Mouse (Mus musculus) Patski (cell line): ENCODE results near the gene Dnm2. TPM values are rescaled to one million over a fixed set of nuclear protein-coding genes. Genes with fewer than 3 reads are reported as not detected.
A peak's percentile ranks its signal among the peaks of the same experiment; 100 is the strongest.

Source experiments
- ATAC-seq: fragments of 100-300 bp; one replicate; pipeline ENCODE4 v1.8.0; 2021
- CTCF ChIA-PET: fragments of 350-600 bp; sonication (Branson Sonifier 250); formaldehyde crosslinking; loops from one replicate; lab custom pipeline; 2022; ENCODE audit warnings: inconsistent platforms; lab: Charles Lee
- POLR2A ChIA-PET: fragments of 350-600 bp; sonication (Branson Sonifier 250); formaldehyde crosslinking; loops from one replicate; lab custom pipeline; 2022; ENCODE audit warnings: antibody characterized with exemption, inconsistent platforms; lab: Charles Lee
- DNase-seq: peaks from one replicate; pipeline ENCODE4 v3.0.0-alpha.2; 2011; ENCODE audit warnings: low read depth, low spot score
- H3K27me3 ChIP-seq: fragments of 371-371 bp; one replicate; pipeline ENCODE4 v1.5.1; 2021
- CTCF ChIP-seq: fragments of 100-300 bp; IDR thresholded peaks from one replicate; pipeline ENCODE4 v1.5.1; 2021
- in situ Hi-C: fragments of 300-500 bp; cut with MboI; formaldehyde crosslinking; loops from 3 replicates; pipeline ENCODE4 v1.11.1; 2018; ENCODE audit warnings: low pct_unique_long_range_greater_than_20kb, mixed read lengths
- polyA plus RNA-seq: library from polyadenylated mRNA; unstranded; gene quantifications from one replicate; pipeline ENCODE4 v1.2.3, GENCODE M21; 2021

Gene Dnm2
- polyA plus RNA-seq, 1 experiment from 2014 or later, result 75.2 TPM

- ATAC-seq (no peak), DNase-seq (no peak)
- no peaks in the 10 kb centered on the region for H3K27me3 ChIP-seq
- CTCF ChIA-PET, result no interaction called here
- in situ Hi-C loops, result loop anchor here (5.0 kb wide), 1 partner anchor 93 kb away; the partner anchor contains the start of gene Ap1m2
- TF ChIP-seq CTCF, result no peak
- POLR2A ChIA-PET, result no interaction called here
These were observed 19.2 kb upstream of the Dnm2 start for GRCm38 (mm10) chr9:21405525-21405924.

GRCm38 (mm10) chr9:21407951-21408350, 16.8 kb upstream of the Dnm2 start:
- ATAC-seq (no peak), DNase-seq (no peak)
- TF ChIP-seq CTCF, result no peak
- in situ Hi-C loops, result loop anchor here (5.0 kb wide), 1 partner anchor 96 kb away; the partner anchor contains the start of gene Ap1m2
- H3K27me3 ChIP-seq, result no peaks in the 10 kb centered on the region
- POLR2A ChIA-PET, result no interaction called here
- CTCF ChIA-PET, result interaction anchor here (3.3 kb wide), 1 partner anchor 42 kb away, joined by 22 read pairs; no protein-coding TSS in a partner anchor

GRCm38 (mm10) chr9:21408624-21409023, 16.1 kb upstream of the Dnm2 start:
- no peak for TF ChIP-seq CTCF
- CTCF ChIA-PET, result interaction anchor here (1.1 to 3.3 kb wide), 8 partner anchors 24 to 95 kb away, joined by 3 to 22 read pairs (median 7); partner anchors contain the start of gene Slc44a2
- no peaks in the 10 kb centered on the region for H3K27me3 ChIP-seq
- in situ Hi-C loops, result loop anchor here (5.0 kb wide), 1 partner anchor 96 kb away; the partner anchor contains the start of gene Ap1m2
- POLR2A ChIA-PET, result no interaction called here
- DNase-seq, result no peak
- no peak for ATAC-seq

GRCm38 (mm10) chr9:21409592-21410317, 15.0 kb upstream of the Dnm2 start:
- CTCF ChIA-PET, result interaction anchor here (1.1 to 3.3 kb wide), 10 partner anchors 10 to 96 kb away, joined by 3 to 22 read pairs (median 6); partner anchors contain the start of gene Slc44a2
- in situ Hi-C loops, result loop anchor here (5.0 kb wide), 2 partner anchors 42 to 97 kb away; partner anchors contain the start of genes Ap1m2 and Ilf3

GRCm38 (mm10) chr9:21411669-21412550, 12.8 kb upstream of the Dnm2 start, which contains the start of gene Qtrt1:
Gene Qtrt1, plus strand, starts transcription at chr9:21411837.
- H3K27me3 ChIP-seq, result no peaks in the 10 kb centered on the region
- TF ChIP-seq CTCF, result no peak
- ChIA-PET CTCF (interaction anchor here (0.6 to 0.7 kb wide), 2 partner anchors 23 to 58 kb away, joined by 3 read pairs; no protein-coding TSS in a partner anchor), POLR2A (interaction anchor here (0.6 to 1.2 kb wide), 2 partner anchors 56 to 70 kb away, joined by 3 to 4 read pairs; no protein-coding TSS in a partner anchor)
- ATAC-seq (peak; percentile 77), DNase-seq (peak; percentile 61)
- in situ Hi-C loops, result loop anchor here (5.0 kb wide), 1 partner anchor 45 kb away; the partner anchor contains the start of gene Ilf3

More at GRCm38 (mm10) chr9:21409592-21410317, 15.0 kb upstream of the Dnm2 start:
- POLR2A ChIA-PET, result interaction anchor here (0.6 to 0.9 kb wide), 3 partner anchors 48 to 204 kb away, joined by 6 to 7 read pairs (median 6); no protein-coding TSS in a partner anchor
- no peaks in the 10 kb centered on the region for H3K27me3 ChIP-seq
- DNase-seq, result peak; percentile 25
- no peak for TF ChIP-seq CTCF
- no peak for ATAC-seq

- ATAC-seq (no peak), DNase-seq (no peak)
- CTCF ChIA-PET, result no interaction called here
- POLR2A ChIA-PET, result interaction anchor here (1.5 kb wide), 1 partner anchor 54 kb away, joined by 4 read pairs; no protein-coding TSS in a partner anchor
- TF ChIP-seq CTCF, result no peak
- in situ Hi-C loops, result no loop called here
- H3K27me3 ChIP-seq, result no peaks in the 10 kb centered on the region
These were observed 6.8 kb upstream of the Dnm2 start for GRCm38 (mm10) chr9:21417866-21418265.

GRCm38 (mm10) chr9:21419646-21420045, 5.1 kb upstream of the Dnm2 start:
- ChIA-PET POLR2A (no interaction called here), CTCF (no interaction called here)
- TF ChIP-seq CTCF, result no peak
- ATAC-seq (no peak), DNase-seq (no peak)
- no peaks in the 10 kb centered on the region for H3K27me3 ChIP-seq
- in situ Hi-C loops, result no loop called here

- ChIA-PET POLR2A (no interaction called here), CTCF (interaction anchor here (1.3 to 2.4 kb wide), 2 partner anchors 12 to 24 kb away, joined by 3 to 5 read pairs; no protein-coding TSS in a partner anchor)
- DNase-seq (no peak), ATAC-seq (no peak)
- in situ Hi-C loops, result no loop called here
- H3K27me3 ChIP-seq, result no peaks in the 10 kb centered on the region
- no peak for TF ChIP-seq CTCF
These were observed 843 bp downstream of the Dnm2 start for GRCm38 (mm10) chr9:21425556-21425945.

GRCm38 (mm10) chr9:21426013-21426412, 1.3 kb downstream of the Dnm2 start:
- H3K27me3 ChIP-seq, result no peaks in the 10 kb centered on the region
- TF ChIP-seq CTCF, result no peak
- DNase-seq (no peak), ATAC-seq (no peak)
- in situ Hi-C loops, result no loop called here
- CTCF ChIA-PET, result interaction anchor here (0.6 to 2.4 kb wide), 3 partner anchors 12 to 113 kb away, joined by 3 to 5 read pairs (median 3); no protein-coding TSS in a partner anchor
- POLR2A ChIA-PET, result no interaction called here

- in situ Hi-C loops, result no loop called here
- no peak for TF ChIP-seq CTCF
- ChIA-PET CTCF (interaction anchor here (0.6 to 2.4 kb wide), 2 partner anchors 13 to 113 kb away, joined by 3 to 5 read pairs; no protein-coding TSS in a partner anchor), POLR2A (no interaction called here)
- no peaks in the 10 kb centered on the region for H3K27me3 ChIP-seq
- DNase-seq, result no peak
- no peak for ATAC-seq
These were observed 1.8 kb downstream of the Dnm2 start for GRCm38 (mm10) chr9:21426525-21426924.
